In genomic region chr16:87432033-87432814, GRCm38 (mm10) we compare ENCODE assay signal across 8 mouse cellular contexts. TPM values are rescaled to one million over a fixed set of nuclear protein-coding genes. Genes with fewer than 3 reads are reported as not detected.
A peak's percentile ranks its signal among the peaks of the same experiment; 100 is the strongest.
DNase-seq lines count a peak whose midpoint lies in the region; ATAC-seq lines count a peak whose summit lies in the region.

Ltn1 (minus strand) TSS chr16:87432612.

- peak; percentile 98 to 99 for DNase-seq in adrenal gland, adult (ENCODE audit: inconsistent age in 2 of 2, low spot score in 1 of 2)
- DNase-seq in embryo, embryonic 10.5 days (ENCODE audit: low spot score): peak; percentile 99
- peak; percentile 98 for DNase-seq in gastrocnemius, postnatal 14 days
- DNase-seq in left cerebral cortex, postnatal 10 days (ENCODE audit: extremely low spot score in 1 of 2, low spot score in 2 of 2): peak; percentile 98 to 99
- peak; percentile 98 for DNase-seq in right cerebral cortex, postnatal 25 days
- DNase-seq in urinary bladder, postnatal 4 days (ENCODE audit: low spot score in 2 of 2): peak; percentile 96 to 99

- intact Hi-C loops in gastrocnemius, postnatal 14 days (cut with DNase I; ENCODE audit: low total_unique reads): no loop called here
- intact Hi-C loops in left cerebral cortex, postnatal 10 days (cut with DNase I): no loop called here

- peak; percentile 100 for ATAC-seq in inflammation-experienced regulatory T-cells, adult 6 months
- ATAC-seq in megakaryocyte-erythroid progenitor cell, adult 5-6 weeks (replicated peaks; ENCODE audit: low FRiP score, low TSS enrichment, poor library complexity, severe bottlenecking): peak; percentile 99

RNA-seq across cellular contexts. Expression of gene Ltn1, which starts in this region (rescaled TPM):
- 10 to 100 TPM; 19.5 to 21.3 TPM for total RNA-seq in gastrocnemius, postnatal 14 days (2021)
- 10 to 100 TPM; 29.4 to 30.9 (median 30.0) TPM for polyA plus RNA-seq in inflammation-experienced regulatory T-cells, adult 6 months (2017; shearing (Covaris generic))
- 10 to 100 TPM; 45.3 to 46.7 TPM for total RNA-seq in left cerebral cortex, postnatal 10 days (2021)
- 31.3 and 37.6 TPM in 2 replicates for total RNA-seq in megakaryocyte-erythroid progenitor cell, adult 5-6 weeks (2014; fragmentation: Nextera tagmentation)
- total RNA-seq in megakaryocyte-erythroid progenitor cell, adult 5-6 weeks (2017): 24.0 and 26.9 TPM in 2 replicates

Comparison
In these comparisons a context has a peak if more than half of its experiments do, and no peak if none do; other contexts are left out.
1. Peak in every context shown above with its lines: DNase-seq and ATAC-seq.